Mouse (Mus musculus): ENCODE data around the gene Tex12. TPM values are rescaled to one million over a fixed set of nuclear protein-coding genes. Genes with fewer than 3 reads are reported as not detected.

Gene Tex12
- not detected in 2 replicates for polyA plus RNA-seq (2015; fragmentation: Nextera tagmentation; extraction: Ambion mirVana)

- Histone ChIP-seq H3K4me3 (replicated peaks; ENCODE audit: low read depth, low read length) (no peak within 1 kb of the TSS), H3K36me3 (ENCODE audit: insufficient read depth, low read length) (no peaks in the 10 kb centered on the region), H3K27ac (no peak within 1 kb of the TSS), H3K4me1 (replicated peaks; ENCODE audit: insufficient read depth, low read length) (no peaks in the 10 kb centered on the region), H3K4me2 (ENCODE audit: low read length) (no peak within 1 kb of the TSS), H3K9me3 (replicated peaks; ENCODE audit: low read length) (no peaks in the 10 kb centered on the region), H3K9ac (ENCODE audit: low read depth, low read length) (no peak within 1 kb of the TSS), H3K27me3 (ENCODE audit: insufficient read depth, low read length) (no peaks in the 10 kb centered on the region)
- ATAC-seq (replicated peaks; ENCODE audit: low FRiP score, low read depth) (no peak), DNase-seq (ENCODE audit: low spot score) (no peak)
- TF ChIP-seq CTCF (IDR thresholded peaks at IDR 0.05; ENCODE audit: low read depth), result no peak
- WGBS, result 88% methylated on average over 38 of the region's 38 CpGs
Observed at GRCm38 (mm10) chr9:50561145-50561917, at the start of gene Tex12. Tex12 (minus strand) TSS chr9:50561325.

- Histone ChIP-seq H3K4me3 (replicated peaks; ENCODE audit: low read depth, low read length) (peak overlapping the region; percentile 69), H3K4me1 (replicated peaks; ENCODE audit: insufficient read depth, low read length) (peaks cover 14% of the 10 kb centered on the region), H3K4me2 (ENCODE audit: low read length) (peak overlapping the region; percentile 69), H3K27ac (peak overlapping the region; percentile 87), H3K9ac (ENCODE audit: low read depth, low read length) (peak overlapping the region; percentile 74), H3K36me3 (ENCODE audit: insufficient read depth, low read length) (peaks cover 13% of the 10 kb centered on the region; the same call in 1 of the 2 replicates), H3K9me3 (replicated peaks; ENCODE audit: low read length) (no peaks in the 10 kb centered on the region), H3K27me3 (ENCODE audit: insufficient read depth, low read length) (no peaks in the 10 kb centered on the region)
- WGBS, result under 1% methylated on average over 6 of the region's 6 CpGs
- DNase-seq (ENCODE audit: low spot score) (peak; percentile 18), ATAC-seq (replicated peaks; ENCODE audit: low FRiP score, low read depth) (no peak)
- TF ChIP-seq CTCF (IDR thresholded peaks at IDR 0.05; ENCODE audit: low read depth), result no peak
Observed at GRCm38 (mm10) chr9:50604338-50604737, 43.2 kb upstream of the Tex12 start.

DNA sequence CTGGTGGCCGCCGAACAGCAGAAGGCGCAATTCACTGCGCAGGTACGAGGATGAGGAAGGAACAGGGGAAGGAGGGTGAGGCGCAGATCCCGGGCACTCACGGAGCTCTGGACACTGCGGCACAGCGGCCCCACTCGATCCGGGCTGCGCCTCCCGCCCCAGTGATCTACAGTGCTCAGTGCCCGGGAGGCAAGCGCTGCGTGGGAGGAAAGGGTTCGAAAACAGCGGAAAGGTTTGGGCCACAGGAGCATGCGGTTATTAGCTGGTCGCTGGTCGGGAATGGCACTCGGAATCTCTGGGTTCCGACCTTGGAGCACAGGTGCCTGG is 42.8 kb upstream of the Tex12 start:
- no peaks in the 10 kb centered on the region for H3K27me3 ChIP-seq (ENCODE audit: insufficient read depth, low read length)
- H3K9me3 ChIP-seq (replicated peaks; ENCODE audit: low read length), result no peaks in the 10 kb centered on the region
- peaks cover 14% of the 10 kb centered on the region for H3K4me1 ChIP-seq (replicated peaks; ENCODE audit: insufficient read depth, low read length)
- H3K4me2 ChIP-seq (ENCODE audit: low read length), result peak overlapping the region; percentile 69
- WGBS, result under 1% methylated on average over 24 of the region's 24 CpGs
- peak overlapping the region; percentile 74 for H3K9ac ChIP-seq (ENCODE audit: low read depth, low read length)
- H3K4me3 ChIP-seq (replicated peaks; ENCODE audit: low read depth, low read length), result peak overlapping the region; percentile 69
- H3K36me3 ChIP-seq (ENCODE audit: insufficient read depth, low read length), result peaks cover 13% of the 10 kb centered on the region
- peak; percentile 58 for TF ChIP-seq CTCF (IDR thresholded peaks at IDR 0.05; ENCODE audit: low read depth)
- DNase-seq (ENCODE audit: low spot score) (no peak), ATAC-seq (replicated peaks; ENCODE audit: low FRiP score, low read depth) (peak; percentile 86)
- H3K27ac ChIP-seq, result peak overlapping the region; percentile 87

DNA sequence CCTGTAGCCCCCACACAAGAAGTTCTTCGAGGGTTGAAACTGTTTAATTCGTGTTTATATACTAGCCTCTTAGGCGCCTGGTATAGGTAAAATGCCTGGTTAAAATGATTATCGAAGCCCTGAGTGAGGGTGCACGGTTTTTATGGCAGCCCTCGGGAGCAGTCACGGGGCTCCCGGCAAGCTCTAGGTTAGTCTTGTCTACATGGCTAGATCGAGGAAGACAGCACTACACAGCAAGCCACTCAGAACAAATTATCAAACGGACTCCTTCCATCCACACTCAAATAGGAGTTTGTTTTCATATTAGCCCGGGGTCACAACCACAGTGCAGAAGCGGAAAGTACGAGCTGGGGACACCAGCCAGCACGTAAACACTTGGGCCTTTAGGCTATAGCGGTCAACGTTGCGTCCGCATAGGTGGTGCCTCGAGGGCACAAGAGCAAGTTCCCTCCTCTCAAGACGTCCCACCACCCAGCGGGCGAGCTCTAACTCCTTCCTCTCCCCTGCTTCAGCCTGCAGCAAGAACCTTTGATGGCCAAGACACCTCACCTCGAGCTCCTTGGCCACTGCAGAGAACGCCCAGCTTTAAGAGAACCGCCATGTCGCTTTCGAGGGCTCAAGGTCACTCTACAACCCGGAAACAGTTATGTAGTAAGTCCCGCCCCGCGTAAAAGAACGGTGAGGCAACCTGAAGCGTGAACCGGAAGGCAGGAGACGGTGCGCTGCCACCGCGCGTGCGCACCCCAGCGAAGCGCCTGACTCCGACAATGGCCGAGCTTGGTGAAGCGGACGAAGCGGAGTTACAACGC is 42.3 kb upstream of the Tex12 start, which contains the start of the genes Sdhd and Timm8b:
Gene Sdhd (minus strand): TSS at position 624 of the 809 bp plus-strand sequence.
Gene Timm8b (plus strand): TSS at position 722 of the 809 bp plus-strand sequence.
- peak within 1 kb of the TSS; percentile 87 for H3K27ac ChIP-seq
- H3K4me2 ChIP-seq (ENCODE audit: low read length), result peak within 1 kb of the TSS; percentile 69
- peak within 1 kb of the TSS; percentile 69 for H3K4me3 ChIP-seq (replicated peaks; ENCODE audit: low read depth, low read length)
- ATAC-seq (replicated peaks; ENCODE audit: low FRiP score, low read depth) (peak; percentile 96), DNase-seq (ENCODE audit: low spot score) (peak; percentile 98)
- H3K36me3 ChIP-seq (ENCODE audit: insufficient read depth, low read length), result peaks cover 14% of the 10 kb centered on the region
- whole genome bisulfite sequencing, result under 1% methylated on average over 48 of the region's 48 CpGs
- TF ChIP-seq CTCF (IDR thresholded peaks at IDR 0.05; ENCODE audit: low read depth), result no peak
- H3K4me1 ChIP-seq (replicated peaks; ENCODE audit: insufficient read depth, low read length), result peaks cover 14% of the 10 kb centered on the region
- H3K9ac ChIP-seq (ENCODE audit: low read depth, low read length), result peak within 1 kb of the TSS; percentile 74
- no peaks in the 10 kb centered on the region for H3K27me3 ChIP-seq (ENCODE audit: insufficient read depth, low read length)
- H3K9me3 ChIP-seq (replicated peaks; ENCODE audit: low read length), result no peaks in the 10 kb centered on the region

- WGBS, result 77% methylated on average over 7 of the region's 7 CpGs
- DNase-seq (ENCODE audit: low spot score) (no peak), ATAC-seq (replicated peaks; ENCODE audit: low FRiP score, low read depth) (no peak)
- peak overlapping the region; percentile 87; the same call in 1 of the 2 replicates for H3K27ac ChIP-seq
- peak overlapping the region; percentile 69 for H3K4me3 ChIP-seq (replicated peaks; ENCODE audit: low read depth, low read length)
- no peaks in the 10 kb centered on the region for H3K9me3 ChIP-seq (replicated peaks; ENCODE audit: low read length)
- peak overlapping the region; percentile 67; the same call in 1 of the 2 replicates for H3K9ac ChIP-seq (ENCODE audit: low read depth, low read length)
- no peak for TF ChIP-seq CTCF (IDR thresholded peaks at IDR 0.05; ENCODE audit: low read depth)
- peaks cover 17% of the 10 kb centered on the region for H3K36me3 ChIP-seq (ENCODE audit: insufficient read depth, low read length)
- peak overlapping the region; percentile 69 for H3K4me2 ChIP-seq (ENCODE audit: low read length)
- peaks cover 14% of the 10 kb centered on the region for H3K4me1 ChIP-seq (replicated peaks; ENCODE audit: insufficient read depth, low read length)
- no peaks in the 10 kb centered on the region for H3K27me3 ChIP-seq (ENCODE audit: insufficient read depth, low read length)
Observed at GRCm38 (mm10) chr9:50602055-50602845, 41.1 kb upstream of the Tex12 start.

All from kidney, postnatal 0 days (tissue).